Mouse (Mus musculus) spleen, adult 2 months (tissue): ENCODE measurements around the gene Myh9. TPM values are rescaled to one million over a fixed set of nuclear protein-coding genes. Genes with fewer than 3 reads are reported as not detected.

Experiments
- DNase-seq, 2 experiments: peaks; one replicate each; pipeline versions ENCODE4 v3.0.0 to v3.0.0-alpha.2; 2012 to 2021; ENCODE audit warnings: low spot score in 2 of 2, low read depth in 1 of 2
- H3K27ac ChIP-seq: fragments of 200-500 bp; 2 replicates; pipeline ENCODE4 v1.5.1; 2012; ENCODE audit warnings: low read length, inconsistent platforms; ENCODE audit not compliant: insufficient read depth
- H3K27me3 ChIP-seq: fragments of 200-500 bp; 2 replicates; pipeline ENCODE4 v1.6.1; 2012; ENCODE audit warnings: mild to moderate bottlenecking, moderate library complexity, low read length, inconsistent platforms; ENCODE audit not compliant: control insufficient read depth, insufficient read depth
- H3K36me3 ChIP-seq: fragments of 200-500 bp; 2 replicates; pipeline ENCODE4 v1.6.1; 2012; ENCODE audit warnings: mild to moderate bottlenecking, low read length, inconsistent platforms; ENCODE audit not compliant: control insufficient read depth, insufficient read depth
- H3K4me1 ChIP-seq: fragments of 200-500 bp; 2 replicates; pipeline ENCODE4 v1.6.1; 2011; ENCODE audit warnings: inconsistent platforms; ENCODE audit not compliant: control insufficient read depth, insufficient read depth, insufficient read length
- H3K4me3 ChIP-seq: fragments of 200-500 bp; 2 replicates; pipeline ENCODE4 v1.5.1; 2011; ENCODE audit warnings: mild to moderate bottlenecking, inconsistent platforms; ENCODE audit not compliant: insufficient read depth, insufficient read length; ENCODE audit errors: extremely low read depth
- CTCF ChIP-seq: fragments of 200-500 bp; IDR thresholded peaks from 2 replicates; pipeline ENCODE4 v1.5.1; 2011; ENCODE audit warnings: mild to moderate bottlenecking, inconsistent platforms; ENCODE audit not compliant: insufficient read depth, insufficient read length, insufficient replicate concordance; ENCODE audit errors: extremely low read depth
- POLR2A ChIP-seq: fragments of 200-500 bp; IDR thresholded peaks from 2 replicates; pipeline ENCODE4 v1.6.1; 2011; ENCODE audit warnings: low read depth, low read length, inconsistent platforms
- WGBS: fragments of 180-500 bp; shearing (Covaris S2); methylation state at CpG from one replicate; pipeline ENCODE4 v1.1.7; 2018; 5-methylcytosine and 5-hydroxymethylcytosine counted together
- polyA plus RNA-seq: library from polyadenylated mRNA; depleted of rRNA; stranded (reverse); fragments of >200 nt; gene quantifications from 2 replicates; pipeline ENCODE4 v1.2.3, GENCODE M21; 2012

Gene Myh9
- polyA plus RNA-seq, 1 experiment, result 138 TPM

- Histone ChIP-seq H3K36me3 (no peaks in the 10 kb centered on the region), H3K27ac (no peak overlapping the region), H3K4me3 (no peak overlapping the region), H3K27me3 (no peaks in the 10 kb centered on the region), H3K4me1 (no peaks in the 10 kb centered on the region; the same call in 1 of the 2 replicates)
- no peak for DNase-seq
- WGBS, result 82% methylated on average over 3 of the region's 3 CpGs
- TF ChIP-seq CTCF (no peak), POLR2A (no peak)
Observed at GRCm38 (mm10) chr15:77879756-77880155, 37.8 kb upstream of the Myh9 start.

- WGBS, result 21% methylated on average over 2 of the region's 2 CpGs
- H3K4me3 ChIP-seq, result no peak overlapping the region
- H3K36me3 ChIP-seq, result no peaks in the 10 kb centered on the region
- no peaks in the 10 kb centered on the region for H3K27me3 ChIP-seq
- H3K4me1 ChIP-seq, result no peaks in the 10 kb centered on the region; the same call in 1 of the 2 replicates
- peak; percentile 19 to 49 for DNase-seq
- H3K27ac ChIP-seq, result no peak overlapping the region
- TF ChIP-seq CTCF, result peak; percentile 32; the same call in 1 of the 2 replicates
- no peak for TF ChIP-seq POLR2A
Observed at GRCm38 (mm10) chr15:77877209-77877608, 35.2 kb upstream of the Myh9 start.

GRCm38 (mm10) chr15:77876716-77877115 is 34.7 kb upstream of the Myh9 start:
- no peak for DNase-seq
- H3K27ac ChIP-seq, result no peak overlapping the region
- H3K4me1 ChIP-seq, result no peaks in the 10 kb centered on the region; the same call in 1 of the 2 replicates
- H3K27me3 ChIP-seq, result no peaks in the 10 kb centered on the region
- H3K4me3 ChIP-seq, result no peak overlapping the region
- no peaks in the 10 kb centered on the region for H3K36me3 ChIP-seq
- TF ChIP-seq POLR2A (no peak), CTCF (no peak)
- WGBS, result 85% methylated on average over 3 of the region's 3 CpGs

GRCm38 (mm10) chr15:77875953-77876352 is 34.0 kb upstream of the Myh9 start:
- H3K4me3 ChIP-seq, result no peak overlapping the region
- 89% methylated on average over 6 of the region's 6 CpGs for WGBS
- no peak for TF ChIP-seq CTCF
- no peak for TF ChIP-seq POLR2A
- no peaks in the 10 kb centered on the region for H3K36me3 ChIP-seq
- H3K4me1 ChIP-seq, result no peaks in the 10 kb centered on the region; the same call in 1 of the 2 replicates
- no peak overlapping the region for H3K27ac ChIP-seq
- H3K27me3 ChIP-seq, result no peaks in the 10 kb centered on the region
- no peak for DNase-seq

- WGBS, result 89% methylated on average over 9 of the region's 9 CpGs
- Histone ChIP-seq H3K27ac (no peak overlapping the region), H3K4me1 (no peaks in the 10 kb centered on the region; the same call in 1 of the 2 replicates)
Observed at GRCm38 (mm10) chr15:77874807-77875206, 32.8 kb upstream of the Myh9 start.

GRCm38 (mm10) chr15:77874310-77874709 is 32.3 kb upstream of the Myh9 start:
- H3K27me3 ChIP-seq, result no peaks in the 10 kb centered on the region
- no peak overlapping the region for H3K4me3 ChIP-seq
- no peaks in the 10 kb centered on the region for H3K36me3 ChIP-seq
- 60% methylated on average over 4 of the region's 4 CpGs for WGBS
- no peak overlapping the region for H3K27ac ChIP-seq
- H3K4me1 ChIP-seq, result no peaks in the 10 kb centered on the region; the same call in 1 of the 2 replicates
- TF ChIP-seq CTCF, result no peak
- no peak for TF ChIP-seq POLR2A
- DNase-seq, result no peak

More at GRCm38 (mm10) chr15:77874807-77875206, 32.8 kb upstream of the Myh9 start:
- H3K36me3 ChIP-seq, result no peaks in the 10 kb centered on the region
- no peak for DNase-seq
- no peak overlapping the region for H3K4me3 ChIP-seq
- TF ChIP-seq POLR2A, result no peak
- no peak for TF ChIP-seq CTCF
- no peaks in the 10 kb centered on the region for H3K27me3 ChIP-seq

GRCm38 (mm10) chr15:77873564-77873963 is 31.6 kb upstream of the Myh9 start:
- no peaks in the 10 kb centered on the region; the same call in 1 of the 2 replicates for H3K4me1 ChIP-seq
- H3K27me3 ChIP-seq, result no peaks in the 10 kb centered on the region
- TF ChIP-seq POLR2A, result no peak
- TF ChIP-seq CTCF, result no peak
- no peak overlapping the region for H3K4me3 ChIP-seq
- 87% methylated on average over 2 of the region's 2 CpGs for WGBS
- no peaks in the 10 kb centered on the region for H3K36me3 ChIP-seq
- no peak overlapping the region for H3K27ac ChIP-seq
- DNase-seq, result no peak
